Mouse (Mus musculus): ENCODE results near the gene Gins1.
A peak's percentile ranks its signal among the peaks of the same experiment; 100 is the strongest.
"Not testable (repeated sequence)": the region's sequence is repeated elsewhere in the genome, so short reads cannot be mapped to it uniquely, and the experiment has no call there.

Gins1 gene

DNA sequence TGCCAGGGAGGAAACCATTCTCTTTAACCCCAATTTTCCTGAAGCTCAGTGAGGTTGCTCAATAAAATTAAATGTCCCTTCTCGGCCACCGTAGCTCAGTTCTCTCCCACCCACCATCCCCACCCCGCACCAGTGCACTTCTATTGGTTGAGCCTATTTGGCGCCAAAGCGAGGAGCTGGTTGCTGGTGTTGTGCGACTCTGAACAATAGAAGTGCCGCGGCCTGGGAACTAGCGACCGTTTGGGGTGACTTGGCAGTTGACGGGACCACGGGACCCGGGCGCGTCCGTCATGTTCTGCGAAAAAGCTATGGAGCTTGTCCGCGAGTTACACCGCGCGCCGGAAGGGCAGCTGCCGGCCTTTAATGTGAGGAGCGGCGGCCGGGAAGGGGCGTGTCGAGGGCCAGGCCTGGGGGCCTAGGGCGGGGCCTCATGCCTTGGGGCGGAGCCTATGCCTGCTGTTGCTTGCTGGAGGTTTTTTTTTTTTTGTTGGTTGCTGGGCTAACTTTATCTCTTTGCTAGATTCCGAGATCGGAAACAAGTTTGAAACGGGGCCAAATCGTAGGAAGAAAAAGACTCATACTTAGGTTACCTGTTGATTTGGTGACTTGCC, 4.3 kb downstream of the Gins1 start:
- DNase-seq (ENCODE audit: extremely low read depth, insufficient read length, low spot score) = peak; percentile 96

DNA sequence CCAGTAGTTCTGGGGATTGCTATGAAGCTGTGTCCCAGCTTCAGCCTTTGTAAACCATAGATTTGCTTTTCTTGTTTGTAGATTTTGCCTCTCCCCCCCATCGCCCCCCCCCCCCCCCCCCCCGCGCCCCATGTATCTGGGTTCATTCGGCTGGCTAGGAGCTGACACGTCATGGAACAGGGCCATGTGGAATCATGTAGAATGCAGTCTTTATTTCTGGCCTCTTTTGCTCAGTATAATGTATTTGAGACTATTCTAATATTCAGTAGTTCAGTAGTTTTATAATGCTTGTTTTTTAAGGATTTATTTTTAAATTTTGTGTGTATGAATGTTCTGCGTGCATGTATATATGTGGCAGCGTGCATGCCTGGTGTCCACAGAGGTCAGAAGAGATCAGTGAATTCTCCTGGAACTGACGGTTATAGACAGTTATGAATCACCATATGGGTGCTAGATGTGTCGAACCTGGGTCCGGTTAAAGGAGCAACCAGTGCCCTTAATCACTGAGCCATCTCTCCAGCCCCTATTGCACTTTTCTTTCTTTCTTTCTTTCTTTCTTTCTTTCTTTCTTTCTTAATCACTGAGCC, 5.2 kb downstream of the Gins1 start:
- peak; percentile 15 for DNase-seq (ENCODE audit: extremely low read depth, insufficient read length, low spot score)

DNA sequence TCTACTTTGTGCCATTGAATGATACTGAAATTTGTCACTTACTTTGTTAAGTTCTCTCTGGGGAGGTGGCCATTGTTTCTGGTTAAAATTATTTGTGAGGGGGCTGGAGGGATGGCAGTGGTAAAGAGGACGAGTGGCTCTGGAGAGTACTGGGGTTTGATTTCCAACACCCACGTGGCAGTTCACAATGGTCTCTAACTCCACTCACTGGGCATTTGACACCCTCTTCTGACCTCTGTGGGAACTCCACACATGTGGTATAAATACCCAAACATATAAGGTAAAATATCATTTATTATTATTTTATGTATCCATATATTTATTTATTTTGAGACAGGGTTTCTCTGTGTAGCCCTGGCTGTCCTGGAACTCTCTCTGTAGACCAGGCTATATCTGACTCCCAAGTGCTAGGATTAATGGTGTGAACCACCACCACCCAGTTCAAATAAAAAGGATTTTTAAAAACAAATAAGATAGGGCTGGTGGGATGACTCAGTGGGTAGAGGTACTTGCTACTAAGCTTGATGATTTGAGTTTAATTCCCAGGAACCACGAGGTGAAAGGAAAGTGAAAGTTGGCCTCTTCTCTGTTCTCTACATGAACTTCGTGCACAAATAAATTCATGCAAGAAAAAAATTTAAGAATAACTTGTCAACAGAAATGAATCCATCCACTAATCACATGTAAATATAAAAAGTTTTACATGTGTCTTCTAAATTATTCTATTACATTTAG, 9.7 kb downstream of the Gins1 start:
- DNase-seq (ENCODE audit: extremely low read depth, insufficient read length, low spot score) = no peak

DNA sequence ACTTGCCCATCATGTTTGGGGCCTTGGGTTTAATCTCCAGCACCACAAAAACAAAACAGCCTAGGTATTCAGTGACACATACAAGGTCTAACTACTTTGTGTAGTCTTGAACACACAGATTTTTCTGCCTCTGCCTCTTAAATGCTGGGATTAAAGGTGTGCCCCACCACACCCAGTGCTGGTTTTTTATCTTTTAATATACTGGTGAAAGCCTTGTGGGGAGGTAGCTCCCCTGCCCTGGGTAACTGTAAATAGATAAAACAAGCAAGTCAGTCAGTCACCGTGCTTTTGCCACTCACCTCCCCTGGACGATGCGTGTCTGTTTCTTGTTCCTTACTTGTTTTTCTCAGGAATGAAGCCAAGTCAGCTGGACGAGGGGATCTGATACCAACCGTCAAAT, 10.6 kb downstream of the Gins1 start:
- no peak for DNase-seq (ENCODE audit: extremely low read depth, insufficient read length, low spot score)

DNA sequence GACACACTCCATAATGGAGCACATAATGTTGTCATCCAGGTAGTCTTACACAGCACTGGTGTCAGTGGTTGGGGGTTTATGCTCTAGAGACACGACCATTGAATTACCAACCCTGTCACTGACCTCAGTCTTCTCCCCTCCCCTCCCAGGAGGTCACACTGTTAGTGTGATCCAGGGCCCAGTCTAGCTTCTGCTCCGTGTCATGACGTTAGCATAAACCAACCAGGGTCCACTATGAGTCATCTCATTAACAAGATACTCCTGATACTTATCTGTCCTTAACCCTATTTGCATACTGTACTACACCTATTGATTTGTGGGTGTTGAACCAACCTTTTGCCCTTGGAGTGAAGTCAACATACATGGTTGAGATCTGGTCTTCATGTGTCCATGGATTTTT, 13.5 kb downstream of the Gins1 start:
- no peak for DNase-seq (ENCODE audit: extremely low read depth, insufficient read length, low spot score)

DNA sequence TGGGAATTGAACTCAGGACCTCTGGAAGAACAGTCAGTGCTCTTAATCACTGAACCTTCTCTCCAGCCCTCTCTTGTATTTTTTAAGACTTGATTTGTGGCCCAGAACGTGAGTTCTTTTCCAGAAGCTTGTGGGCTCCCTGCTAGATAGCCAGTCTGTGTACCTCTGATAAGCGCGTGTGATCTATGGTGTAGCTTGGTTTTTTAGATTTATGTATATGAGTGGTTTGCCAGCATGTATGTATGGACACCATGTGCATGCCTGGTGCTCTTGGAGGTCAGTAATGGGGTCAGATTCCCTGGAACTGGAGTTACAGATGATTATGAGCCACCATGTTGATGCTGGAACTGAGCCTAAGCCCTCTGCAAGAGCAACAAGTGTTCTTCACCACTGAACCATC, 15.3 kb downstream of the Gins1 start:
- DNase-seq (ENCODE audit: extremely low read depth, insufficient read length, low spot score) = no peak

DNA sequence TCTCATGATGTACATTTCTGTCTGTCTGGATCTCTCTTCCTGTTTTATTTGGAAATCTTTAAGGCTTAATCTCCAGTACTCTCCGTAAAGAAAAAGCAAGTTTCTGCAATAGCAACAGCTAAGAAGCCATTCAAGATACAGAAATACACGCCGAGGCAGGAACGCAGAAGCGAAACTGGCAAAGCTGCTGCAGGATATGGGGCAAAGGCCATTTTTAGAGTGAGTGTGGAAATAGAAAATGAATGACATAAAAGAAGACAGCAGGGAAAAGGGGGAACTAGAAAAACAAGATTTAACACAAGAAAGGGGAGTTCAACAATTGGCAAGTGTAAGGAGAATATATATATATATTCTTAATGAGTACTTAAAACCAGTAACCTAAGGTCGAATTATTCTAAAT, 16.5 kb downstream of the Gins1 start:
- no peak for DNase-seq (ENCODE audit: extremely low read depth, insufficient read length, low spot score)

DNA sequence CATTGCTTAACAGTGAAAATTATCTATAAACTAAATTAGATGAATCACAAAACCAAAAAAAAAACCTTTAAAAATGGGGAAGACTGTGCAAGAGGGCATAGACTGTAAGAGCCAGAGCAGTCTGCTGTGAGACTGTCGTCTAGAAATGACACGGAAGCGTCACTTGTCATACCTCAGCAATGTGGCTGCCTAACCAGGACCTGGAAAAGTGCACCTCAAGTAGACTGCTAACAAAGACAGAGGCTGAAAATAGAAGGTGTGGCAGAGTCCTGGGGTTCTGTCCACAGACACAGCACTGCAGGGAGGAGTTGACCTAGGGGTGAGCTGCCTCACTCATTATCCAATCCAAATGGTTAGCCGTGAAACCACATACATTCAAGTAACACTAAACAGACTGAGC, 17.0 kb downstream of the Gins1 start:
- DNase-seq (ENCODE audit: extremely low read depth, insufficient read length, low spot score) = no peak

DNA sequence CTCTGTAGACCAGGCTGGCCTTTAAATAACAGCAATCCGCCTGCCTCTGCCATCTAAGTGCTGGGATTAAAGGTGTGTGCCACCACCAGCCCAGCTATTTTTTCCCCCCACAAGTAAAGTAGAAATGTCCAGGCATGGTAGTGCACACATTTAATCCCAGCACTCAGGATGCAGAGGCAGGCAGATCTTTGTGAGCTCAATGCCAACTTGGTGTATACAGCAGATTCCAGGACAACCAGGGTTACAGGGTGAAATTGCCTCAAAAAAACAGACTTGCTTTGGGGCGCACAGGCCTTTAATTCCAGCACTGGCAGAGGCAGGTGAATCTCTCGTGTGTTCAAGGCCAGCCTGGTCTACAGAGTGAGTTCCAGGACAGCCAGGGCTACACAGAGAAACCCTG, 17.8 kb downstream of the Gins1 start:
- DNase-seq (ENCODE audit: extremely low read depth, insufficient read length, low spot score) = no peak

DNA sequence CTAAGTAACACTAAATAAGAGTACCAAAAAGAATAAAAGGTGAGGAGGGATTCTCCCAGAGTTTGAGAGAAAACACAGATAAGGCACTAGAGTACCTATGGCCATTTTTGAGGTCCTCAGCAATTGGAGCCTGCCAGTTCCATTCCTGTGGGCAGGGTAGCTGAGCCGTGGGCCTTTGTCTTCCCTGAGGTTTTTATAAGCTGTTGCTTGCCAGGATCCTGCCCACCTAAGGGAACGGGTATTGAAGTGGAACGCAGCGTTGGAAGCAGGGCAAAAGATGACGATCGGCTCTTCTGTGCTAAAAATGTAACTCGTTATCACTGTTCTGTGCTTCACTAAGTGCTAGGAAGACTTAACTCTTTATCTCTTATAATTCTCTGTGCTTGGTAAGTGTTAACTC, 18.3 kb downstream of the Gins1 start:
- no peak for DNase-seq (ENCODE audit: extremely low read depth, insufficient read length, low spot score)

DNA sequence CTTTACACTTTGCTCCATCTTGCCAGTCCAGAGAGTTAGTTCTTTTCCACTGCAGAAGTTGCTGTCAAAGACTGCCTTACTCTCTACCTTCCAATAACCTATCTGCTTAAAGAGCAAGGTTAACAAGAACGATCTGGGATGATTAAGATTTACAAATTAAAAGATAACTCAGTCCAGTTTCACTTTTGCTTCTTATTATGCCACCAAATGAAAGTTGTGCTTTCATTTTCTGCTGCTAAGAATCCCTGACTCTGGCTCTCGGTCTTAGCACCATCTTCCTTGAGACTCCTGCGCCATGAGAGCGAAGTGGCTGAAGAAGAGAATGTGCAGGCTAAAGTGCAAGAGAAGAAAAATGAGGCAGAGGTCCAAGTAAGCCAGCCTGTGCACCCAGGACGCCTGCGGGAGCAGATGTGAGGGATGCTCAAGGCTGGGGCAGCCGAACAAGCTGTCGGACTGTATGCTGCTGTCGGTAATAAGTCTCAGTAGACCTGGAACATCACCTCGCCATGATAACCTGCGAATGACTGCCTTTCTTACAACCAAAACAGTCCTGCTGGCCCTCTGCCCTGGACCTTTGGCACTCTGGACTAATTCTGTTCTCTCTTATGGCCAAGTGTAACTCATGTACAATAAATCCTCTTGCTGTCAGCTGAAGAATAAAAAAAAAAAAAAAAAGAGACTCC, 22.0 kb downstream of the Gins1 start:
- DNase-seq (ENCODE audit: extremely low read depth, insufficient read length, low spot score) = no peak

DNA sequence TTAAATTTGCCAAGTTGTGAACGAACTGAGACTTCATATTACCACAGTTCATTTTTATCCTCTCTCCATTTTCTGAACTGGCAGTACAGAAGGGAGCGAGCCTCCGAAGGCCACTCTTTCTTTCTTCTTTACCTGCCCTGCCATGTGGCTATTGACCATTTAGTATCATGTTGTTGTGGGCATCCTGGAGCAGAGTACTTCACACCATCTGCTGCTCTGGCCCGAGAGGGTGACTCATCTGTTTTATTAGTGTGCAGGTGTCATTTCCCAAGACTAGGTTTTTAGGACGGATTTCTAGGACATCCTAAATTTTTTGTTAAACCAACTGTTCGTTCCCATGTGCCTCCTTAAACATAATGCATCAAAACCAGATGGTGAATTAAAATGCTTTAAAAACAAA, 24.0 kb downstream of the Gins1 start:
- no peak for DNase-seq (ENCODE audit: extremely low read depth, insufficient read length, low spot score)

DNA sequence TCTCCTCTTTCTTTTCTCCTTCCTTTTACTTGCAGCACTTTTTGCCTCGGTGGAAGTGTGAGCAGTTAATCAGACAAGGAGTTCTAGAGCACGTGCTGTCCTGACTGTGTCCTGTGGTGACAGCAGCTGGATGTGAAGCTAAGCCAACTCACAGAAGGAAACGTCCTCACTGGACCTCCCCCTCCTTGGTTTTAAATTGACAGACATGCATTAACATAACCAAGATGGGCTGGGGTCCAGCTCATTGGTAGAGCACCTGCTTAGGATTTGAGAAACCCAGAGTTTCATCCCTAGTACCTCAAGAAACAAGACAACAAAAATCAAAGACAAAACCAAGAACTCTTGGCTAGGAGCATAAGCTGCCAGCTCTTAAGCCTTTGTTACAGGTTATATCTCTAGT, 25.6 kb downstream of the Gins1 start:
- no peak for DNase-seq (ENCODE audit: extremely low read depth, insufficient read length, low spot score)

DNA sequence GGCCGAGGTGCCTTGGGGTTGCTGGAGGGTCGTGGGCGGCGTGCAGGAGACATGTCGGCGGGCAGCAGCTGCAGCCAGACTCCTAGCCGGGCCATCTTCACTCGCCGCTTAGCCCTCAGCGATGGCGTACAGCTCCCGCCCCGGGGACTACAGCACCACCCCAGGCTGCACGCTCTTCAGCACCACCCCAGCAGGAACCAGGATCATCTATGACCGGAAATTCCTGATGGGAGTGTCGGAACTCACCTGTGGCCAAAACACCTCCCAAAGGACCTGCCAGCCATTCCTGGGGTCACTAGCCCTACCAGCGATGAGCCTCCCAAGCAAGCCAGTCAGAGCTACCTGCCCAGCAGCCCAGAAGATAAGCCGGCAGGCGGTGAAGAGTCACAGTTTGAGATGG, 28.3 kb downstream of the Gins1 start:
- no peak for DNase-seq (ENCODE audit: extremely low read depth, insufficient read length, low spot score)

DNA sequence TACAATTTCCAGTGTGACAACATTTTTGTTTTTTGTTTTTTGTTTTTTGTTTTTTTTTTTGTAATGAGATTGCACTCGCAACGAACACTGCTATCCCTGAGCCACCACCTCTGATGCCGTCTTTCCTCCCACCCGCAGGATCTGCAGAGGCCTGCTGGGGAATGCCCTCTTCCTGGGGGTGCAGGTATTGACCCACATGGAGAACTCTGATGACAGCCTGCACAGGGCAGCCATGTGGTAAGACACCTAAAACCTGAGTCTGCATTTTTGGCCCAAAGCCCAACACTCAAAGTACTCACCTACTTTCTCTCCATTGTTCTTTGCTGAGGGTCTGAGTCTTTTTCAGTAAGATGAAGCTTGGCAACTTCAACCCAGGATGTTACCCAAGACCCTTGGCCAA, 29.5 kb downstream of the Gins1 start:
- no peak for DNase-seq (ENCODE audit: extremely low read depth, insufficient read length, low spot score)

DNA sequence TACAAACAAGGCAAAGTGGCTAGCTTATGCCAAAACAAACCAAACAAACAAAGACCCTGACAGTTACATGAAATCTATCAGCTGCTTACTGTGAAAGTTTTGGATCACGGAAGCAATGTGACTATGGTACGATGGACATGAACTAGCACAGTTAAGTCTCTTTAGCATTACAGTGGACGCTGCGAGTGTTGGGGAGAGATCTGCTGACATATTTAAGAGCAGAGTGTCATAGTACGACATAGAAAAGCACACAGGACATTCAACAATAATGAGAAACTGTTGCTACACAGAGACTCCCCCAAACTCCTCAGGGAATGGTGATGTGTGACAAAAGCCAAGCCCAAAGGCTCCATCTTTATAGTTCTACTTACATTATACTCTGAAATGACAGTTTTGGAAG, 38.8 kb downstream of the Gins1 start:
- no peak for DNase-seq (ENCODE audit: extremely low read depth, insufficient read length, low spot score)

DNA sequence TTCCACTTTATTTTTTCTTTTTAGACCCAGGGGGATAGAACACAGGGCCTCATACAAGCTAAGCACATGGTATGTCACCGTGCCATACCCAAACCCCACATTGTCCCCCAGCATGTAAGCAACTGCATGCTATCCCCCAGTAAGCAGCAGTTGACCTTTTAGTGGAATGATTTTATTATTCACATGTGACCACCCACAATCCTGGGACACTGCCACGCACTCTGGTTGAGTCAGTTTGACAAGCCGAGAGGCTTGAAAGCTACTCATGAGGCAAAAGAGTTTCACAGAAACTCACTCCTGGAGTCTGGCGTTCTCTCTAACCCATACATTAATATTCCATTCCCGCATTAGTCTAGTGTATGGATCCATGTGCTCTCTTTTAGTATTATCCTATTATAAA, 42.1 kb downstream of the Gins1 start:
- DNase-seq (ENCODE audit: extremely low read depth, insufficient read length, low spot score) = not testable (repeated sequence)

DNA sequence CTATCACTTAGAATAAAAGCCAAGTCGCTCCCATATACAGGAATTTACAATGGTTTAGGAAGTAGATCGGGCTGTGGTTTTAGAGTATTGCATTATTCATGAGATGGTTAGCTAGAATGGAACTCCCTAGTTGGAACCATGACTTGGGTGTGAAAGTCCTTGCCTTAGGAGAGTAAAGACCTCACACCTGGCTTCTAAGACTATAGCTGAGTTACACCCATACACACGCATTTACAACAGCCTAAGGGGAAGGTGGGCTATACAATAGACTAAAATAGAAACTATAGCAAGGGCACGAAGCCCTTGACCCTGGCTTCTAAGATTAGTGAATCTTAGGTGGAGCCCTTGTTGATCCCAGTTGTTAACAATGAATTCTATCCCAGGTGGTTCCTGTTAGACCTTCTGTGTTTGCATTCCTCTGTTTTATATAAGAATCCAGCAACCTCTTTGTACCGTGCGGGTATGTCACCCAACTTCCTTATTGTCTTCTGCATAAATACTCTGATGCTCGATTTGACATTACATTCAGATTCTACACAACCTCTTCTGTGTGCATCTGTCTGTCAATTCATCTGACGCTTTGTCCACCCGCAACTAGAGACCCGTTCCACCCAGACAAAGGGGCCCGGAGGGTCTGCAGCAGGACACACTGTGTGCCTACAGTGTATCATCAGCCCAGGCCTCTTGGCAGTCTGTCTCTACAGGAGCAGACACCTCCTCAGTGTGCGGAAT, 42.8 kb downstream of the Gins1 start:
- DNase-seq (ENCODE audit: extremely low read depth, insufficient read length, low spot score) = not testable (repeated sequence)

DNA sequence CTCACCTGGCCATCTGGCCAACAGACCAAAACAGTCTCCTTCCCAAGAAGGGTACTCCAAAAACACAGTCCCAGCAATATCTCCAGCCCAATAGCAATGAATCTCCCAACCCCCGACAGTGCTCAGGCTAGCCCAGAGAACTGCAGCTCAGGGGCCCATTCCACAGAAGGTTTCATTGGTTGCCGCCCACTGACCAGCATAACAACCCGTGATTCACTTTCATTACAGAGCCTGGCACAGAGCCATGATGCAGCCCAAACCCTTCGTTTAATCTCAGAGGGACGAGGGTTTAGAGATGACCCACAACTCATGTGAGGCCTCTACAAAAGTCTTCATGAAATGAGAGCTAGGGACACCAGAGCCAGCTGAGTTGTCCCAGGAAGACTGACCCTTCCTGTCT, 43.6 kb downstream of the Gins1 start:
- DNase-seq (ENCODE audit: extremely low read depth, insufficient read length, low spot score) = no peak

DNA sequence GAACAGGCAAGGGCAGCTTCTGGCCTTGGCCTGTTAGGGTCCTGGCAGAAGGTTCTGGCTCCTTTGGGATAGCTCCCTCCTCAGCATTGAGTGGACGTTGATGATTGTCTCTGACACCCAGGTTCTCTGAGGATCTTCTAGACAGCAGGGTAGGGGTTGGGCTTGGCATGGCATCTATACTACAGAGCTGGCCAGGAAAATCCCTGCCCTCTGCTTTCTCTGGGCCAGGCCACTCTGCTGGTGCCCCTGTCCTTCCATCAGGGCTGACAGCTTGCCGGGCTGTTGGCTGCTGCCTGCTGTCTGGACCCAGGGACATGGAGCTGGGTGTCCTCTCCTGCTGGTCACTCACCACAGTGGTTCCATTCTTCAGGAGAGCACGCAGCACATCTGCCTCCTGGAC, 44.5 kb downstream of the Gins1 start:
- DNase-seq (ENCODE audit: extremely low read depth, insufficient read length, low spot score) = no peak

DNA sequence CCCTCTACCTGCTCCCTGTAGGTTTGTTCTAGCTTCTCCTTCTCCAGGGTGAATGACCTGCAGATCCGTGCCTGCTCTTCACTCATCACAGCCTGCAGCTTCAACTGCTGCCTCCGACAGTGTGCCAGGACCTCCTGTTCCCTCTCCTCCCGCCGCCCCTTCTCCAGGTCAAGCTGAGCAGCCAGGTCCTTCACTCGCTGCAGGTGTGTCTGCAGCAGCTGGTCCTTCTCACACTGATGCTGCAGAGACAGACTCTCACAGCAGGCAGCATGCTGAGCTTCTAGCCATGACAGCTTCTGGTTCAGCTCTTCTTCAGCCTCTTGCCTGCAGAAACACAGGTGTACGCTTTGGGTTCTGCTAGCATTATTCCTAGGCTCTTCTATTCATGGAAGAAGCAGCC, 44.9 kb downstream of the Gins1 start:
- no peak for DNase-seq (ENCODE audit: extremely low read depth, insufficient read length, low spot score)

Data from 3134 (cell line).